Mouse (Mus musculus) small intestine, adult 2 months (tissue): ENCODE results near the gene Prss8. TPM values are rescaled to one million over a fixed set of nuclear protein-coding genes. Genes with fewer than 3 reads are reported as not detected.

Source experiments
- H3K27ac ChIP-seq: fragments of 200-500 bp; 2 replicates; pipeline ENCODE4 v1.5.1; 2012; ENCODE audit warnings: low read depth, low read length, control low read depth, inconsistent platforms; ENCODE audit not compliant: insufficient read depth
- H3K27me3 ChIP-seq: fragments of 200-500 bp; 2 replicates; pipeline ENCODE4 v1.6.1; 2012; ENCODE audit warnings: mild to moderate bottlenecking, moderate library complexity, low read length, inconsistent platforms; ENCODE audit not compliant: control insufficient read depth, insufficient read depth
- H3K36me3 ChIP-seq: fragments of 200-500 bp; 2 replicates; pipeline ENCODE4 v1.6.1; 2012; ENCODE audit warnings: mild to moderate bottlenecking, low read length, control low read depth, inconsistent platforms; ENCODE audit not compliant: control insufficient read depth, insufficient read depth
- H3K4me1 ChIP-seq: fragments of 200-500 bp; 2 replicates; pipeline ENCODE4 v1.6.1; 2012; ENCODE audit warnings: low read length, inconsistent platforms, mixed read lengths; ENCODE audit not compliant: control insufficient read depth, insufficient read depth, insufficient read length
- H3K4me3 ChIP-seq: fragments of 200-500 bp; 2 replicates; pipeline ENCODE4 v1.5.1; 2012; ENCODE audit warnings: low read depth, mild to moderate bottlenecking, control low read depth, inconsistent platforms, low read length, moderate library complexity
- CTCF ChIP-seq: fragments of 200-500 bp; IDR thresholded peaks from 2 replicates; pipeline ENCODE4 v1.5.1; 2012; ENCODE audit warnings: low read depth, mild to moderate bottlenecking, control low read depth, inconsistent platforms, low read length, moderate library complexity, mixed read lengths; ENCODE audit not compliant: insufficient replicate concordance, insufficient read length; ENCODE audit errors: extremely low read depth
- POLR2A ChIP-seq: fragments of 200-500 bp; IDR thresholded peaks from 2 replicates; pipeline ENCODE4 v1.6.1; 2012; ENCODE audit warnings: low read depth, mild to moderate bottlenecking, control low read depth, inconsistent platforms, low read length, moderate library complexity
- WGBS: fragments of 180-500 bp; shearing (Covaris S2); methylation state at CpG from one replicate; pipeline ENCODE4 v1.1.7; 2018; 5-methylcytosine and 5-hydroxymethylcytosine counted together
- polyA plus RNA-seq: library from polyadenylated mRNA; depleted of rRNA; stranded (reverse); fragments of >200 nt; gene quantifications from 2 replicates; pipeline ENCODE4 v1.2.3, GENCODE M21; 2012

Prss8 gene
- polyA plus RNA-seq, 1 experiment: 30.0 TPM

DNA sequence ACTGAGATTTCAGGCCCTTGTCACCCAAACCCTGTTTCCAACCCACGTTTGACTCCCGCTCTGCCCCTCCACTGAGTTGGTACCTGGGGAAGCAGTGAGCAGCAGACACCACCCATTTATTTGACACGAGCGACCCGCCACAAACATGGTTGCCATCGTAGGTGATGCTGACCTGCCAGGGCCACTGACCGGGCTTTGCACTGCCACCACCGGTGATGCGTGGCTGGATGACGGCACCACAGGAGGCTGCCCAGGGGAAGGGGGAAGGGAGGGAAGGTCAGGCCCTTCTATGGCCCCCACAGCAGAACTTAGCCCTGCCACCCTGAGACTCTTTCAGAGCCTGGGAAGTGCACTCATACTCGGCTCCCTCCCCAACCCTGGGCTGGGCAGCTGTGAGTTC, 2.2 kb downstream of the Prss8 start:
- H3K4me3 ChIP-seq: no peak overlapping the region
- H3K27ac ChIP-seq: no peak overlapping the region
- no peaks in the 10 kb centered on the region for H3K27me3 ChIP-seq
- H3K4me1 ChIP-seq: peaks cover 44% of the 10 kb centered on the region
- peaks cover 15% of the 10 kb centered on the region for H3K36me3 ChIP-seq
- 86% methylated on average over 11 of the region's 11 CpGs for WGBS
- no peak for TF ChIP-seq POLR2A
- no peak for TF ChIP-seq CTCF

DNA sequence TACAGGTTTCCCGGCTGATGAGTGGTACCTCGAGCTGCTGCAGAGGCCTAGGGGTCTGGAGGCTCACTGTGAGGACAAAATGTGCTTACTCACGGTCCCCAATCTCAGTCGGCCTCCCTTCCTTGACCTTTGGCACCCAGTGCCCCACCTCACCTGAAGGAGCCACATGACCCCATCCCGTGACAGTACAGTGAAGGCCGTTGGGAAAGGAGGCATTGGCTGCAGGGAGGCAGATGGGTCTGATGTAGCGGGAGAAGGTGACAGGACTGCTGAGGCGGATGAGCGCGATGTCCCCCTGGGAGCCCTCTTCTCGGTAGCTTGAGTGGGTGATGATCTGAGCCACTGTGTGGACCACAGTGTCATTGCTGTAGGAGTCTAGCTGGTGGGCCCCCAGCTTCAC, 3.1 kb downstream of the Prss8 start:
- H3K36me3 ChIP-seq: peaks cover 15% of the 10 kb centered on the region
- H3K27me3 ChIP-seq: no peaks in the 10 kb centered on the region
- H3K4me3 ChIP-seq: peak overlapping the region; percentile 12; the same call in 1 of the 2 replicates
- peak overlapping the region; percentile 48 for H3K27ac ChIP-seq
- TF ChIP-seq CTCF: no peak
- TF ChIP-seq POLR2A: no peak
- peaks cover 51% of the 10 kb centered on the region for H3K4me1 ChIP-seq
- 53% methylated on average over 11 of the region's 11 CpGs for WGBS

- H3K27me3 ChIP-seq: no peaks in the 10 kb centered on the region
- peak overlapping the region; percentile 48 for H3K27ac ChIP-seq
- 47% methylated on average over 8 of the region's 8 CpGs for WGBS
- TF ChIP-seq POLR2A (no peak), CTCF (no peak)
- peaks cover 15% of the 10 kb centered on the region for H3K36me3 ChIP-seq
- no peak overlapping the region for H3K4me3 ChIP-seq
- peaks cover 44% of the 10 kb centered on the region for H3K4me1 ChIP-seq
These were observed 3.8 kb downstream of the Prss8 start for GRCm38 (mm10) chr7:127926066-127926465.

GRCm38 (mm10) chr7:127925252-127925651, 4.7 kb downstream of the Prss8 start:
- 33% methylated on average over 5 of the region's 5 CpGs for WGBS
- H3K27ac ChIP-seq: peak overlapping the region; percentile 48
- H3K36me3 ChIP-seq: peaks cover 15% of the 10 kb centered on the region

GRCm38 (mm10) chr7:127923714-127924113, 6.2 kb downstream of the Prss8 start:
- Histone ChIP-seq H3K27me3 (no peaks in the 10 kb centered on the region), H3K27ac (no peak overlapping the region), H3K36me3 (peaks cover 15% of the 10 kb centered on the region), H3K4me1 (peaks cover 44% of the 10 kb centered on the region), H3K4me3 (no peak overlapping the region)
- 63% methylated on average over 5 of the region's 5 CpGs for whole genome bisulfite sequencing
- TF ChIP-seq CTCF (no peak), POLR2A (no peak)

More at GRCm38 (mm10) chr7:127925252-127925651, 4.7 kb downstream of the Prss8 start:
- no peaks in the 10 kb centered on the region for H3K27me3 ChIP-seq
- H3K4me1 ChIP-seq: peaks cover 44% of the 10 kb centered on the region
- H3K4me3 ChIP-seq: no peak overlapping the region
- TF ChIP-seq CTCF (no peak), POLR2A (0 out of 2 replicates have a peak, but pooled peaks have one; percentile 26)

DNA sequence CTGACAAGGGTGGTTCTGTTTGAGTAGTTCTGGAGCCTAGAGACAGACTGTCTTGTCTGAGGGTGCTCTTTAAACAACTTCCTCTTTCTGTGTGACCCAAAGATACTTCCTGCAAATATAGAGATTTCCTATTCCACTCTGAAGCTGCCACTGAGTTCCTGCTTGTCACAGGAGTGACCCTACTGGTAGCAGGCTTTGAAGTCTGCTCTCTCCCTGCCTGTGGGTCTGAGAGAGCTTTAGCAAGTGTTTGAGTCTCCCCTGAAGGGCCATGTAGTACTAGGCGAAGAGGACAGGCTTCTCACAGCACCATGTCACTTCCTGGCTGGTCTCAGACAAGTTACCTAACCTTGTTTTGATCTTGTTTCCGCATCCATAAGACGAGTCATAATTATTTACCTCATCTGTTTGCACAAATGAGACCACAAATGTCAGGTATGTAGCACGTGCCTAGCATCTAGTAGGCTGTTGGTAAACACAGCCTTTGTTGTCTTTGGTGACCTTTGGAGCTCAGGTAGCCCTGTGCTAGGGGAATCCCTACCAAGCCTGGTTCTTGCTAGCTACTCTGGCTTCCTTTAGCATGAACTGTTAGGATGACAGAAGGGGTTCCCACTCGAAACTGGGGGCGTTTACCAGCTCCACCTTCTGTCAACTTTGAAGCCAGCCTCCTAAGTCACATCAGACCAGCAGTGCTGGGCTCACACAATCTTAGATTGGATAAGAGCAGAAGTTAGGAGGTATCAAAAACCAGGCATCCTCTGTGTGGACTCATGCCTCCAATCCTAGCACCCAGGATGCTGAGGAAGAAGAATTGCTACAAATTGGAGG, 7.2 kb downstream of the Prss8 start:
- H3K27me3 ChIP-seq: no peaks in the 10 kb centered on the region
- peak overlapping the region; percentile 84 for H3K27ac ChIP-seq
- TF ChIP-seq CTCF: no peak
- no peak for TF ChIP-seq POLR2A
- 31% methylated on average over 6 of the region's 6 CpGs for WGBS
- peaks cover 15% of the 10 kb centered on the region for H3K36me3 ChIP-seq
- no peak overlapping the region for H3K4me3 ChIP-seq
- H3K4me1 ChIP-seq: peaks cover 42% of the 10 kb centered on the region

DNA sequence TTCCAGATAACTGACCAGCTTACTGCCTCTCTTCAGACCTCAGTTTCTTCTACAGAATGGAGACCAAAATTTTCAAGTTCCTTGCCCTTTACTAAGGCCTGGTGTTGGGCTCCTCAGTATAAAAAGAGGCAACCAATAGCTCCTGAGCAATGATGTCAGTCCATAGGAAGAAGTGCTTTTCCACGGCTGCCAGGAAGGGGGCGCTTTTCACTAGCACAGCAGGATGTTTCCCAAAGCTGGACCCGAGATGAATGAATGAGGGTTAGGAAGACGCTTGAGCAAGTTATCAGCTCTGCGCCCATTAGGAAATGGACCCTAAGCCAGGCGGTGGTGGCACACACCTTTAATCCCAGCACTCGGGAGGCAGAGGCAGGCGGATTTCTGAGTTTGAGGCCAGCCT, 8.4 kb downstream of the Prss8 start:
- H3K4me1 ChIP-seq: peaks cover 31% of the 10 kb centered on the region
- peaks cover 15% of the 10 kb centered on the region for H3K36me3 ChIP-seq
- WGBS: 49% methylated on average over 8 of the region's 8 CpGs
- no peak overlapping the region for H3K4me3 ChIP-seq
- H3K27me3 ChIP-seq: no peaks in the 10 kb centered on the region
- H3K27ac ChIP-seq: no peak overlapping the region
- TF ChIP-seq CTCF (peak; percentile 48; the same call in 1 of the 2 replicates), POLR2A (no peak)

- no peaks in the 10 kb centered on the region for H3K27me3 ChIP-seq
- no peak overlapping the region for H3K4me3 ChIP-seq
- TF ChIP-seq CTCF (peak; percentile 14; the same call in 1 of the 2 replicates), POLR2A (no peak)
- H3K27ac ChIP-seq: no peak overlapping the region
- 73% methylated on average over 7 of the region's 7 CpGs for WGBS
- H3K36me3 ChIP-seq: 0 out of 2 replicates have a peak, but pooled peaks cover 1% of the 10 kb centered on the region
- H3K4me1 ChIP-seq: peaks cover 20% of the 10 kb centered on the region
These were observed 10.6 kb downstream of the Prss8 start for GRCm38 (mm10) chr7:127919290-127919689.
